Mouse (Mus musculus) 3134 (cell line): Measurements from ENCODE around the gene Med8.

Experiments used
- DNase-seq: peaks from one replicate; pipeline ENCODE4 v3.0.0-alpha.2; 2011; ENCODE audit warnings: low spot score; ENCODE audit not compliant: insufficient read length; ENCODE audit errors: extremely low read depth

Med8 gene

DNA sequence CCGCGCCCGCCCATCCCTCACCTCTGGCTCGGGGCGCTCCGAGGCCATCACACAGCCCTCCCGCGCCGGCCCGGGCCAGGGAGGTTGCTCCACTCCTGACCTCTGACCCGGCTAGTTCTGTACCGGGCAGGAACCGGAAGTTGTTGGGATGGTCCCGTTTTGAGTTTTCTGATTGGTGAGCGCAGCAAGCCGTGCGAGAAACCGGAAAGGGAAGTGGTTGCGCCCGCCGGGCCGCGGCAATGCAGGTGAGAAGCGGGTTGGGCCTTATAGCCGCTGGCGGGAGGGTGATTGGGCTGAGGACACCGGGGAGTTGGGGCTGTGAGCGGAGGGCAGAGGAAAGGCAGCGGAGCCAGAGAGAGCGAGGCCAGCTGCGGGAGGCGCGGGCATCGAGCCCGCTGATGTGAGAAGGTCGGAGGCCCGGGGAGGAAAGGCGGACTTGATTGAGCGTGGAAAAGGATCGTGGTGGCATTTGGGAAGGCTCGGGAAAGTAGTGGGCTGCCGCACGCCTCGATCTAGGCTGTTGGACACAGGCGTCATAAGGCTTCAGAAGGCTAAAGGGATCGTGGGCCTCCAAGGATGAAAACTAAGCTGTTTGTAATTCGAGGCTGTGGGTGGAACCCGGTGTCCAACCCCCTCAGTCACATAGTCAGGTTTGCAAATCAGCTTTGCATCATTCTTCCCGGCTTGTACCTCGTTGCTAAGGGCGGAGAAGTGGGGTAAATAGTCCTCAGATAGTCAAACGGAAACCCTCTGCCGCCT is at the start of gene Med8, which contains the start of gene Szt2:
Gene Med8, plus strand, starts transcription at position 196 of the 759 bp plus-strand sequence.
Gene Szt2, minus strand, starts transcription at position 132 of the 759 bp plus-strand sequence.
- DNase-seq: peak; percentile 90

DNA sequence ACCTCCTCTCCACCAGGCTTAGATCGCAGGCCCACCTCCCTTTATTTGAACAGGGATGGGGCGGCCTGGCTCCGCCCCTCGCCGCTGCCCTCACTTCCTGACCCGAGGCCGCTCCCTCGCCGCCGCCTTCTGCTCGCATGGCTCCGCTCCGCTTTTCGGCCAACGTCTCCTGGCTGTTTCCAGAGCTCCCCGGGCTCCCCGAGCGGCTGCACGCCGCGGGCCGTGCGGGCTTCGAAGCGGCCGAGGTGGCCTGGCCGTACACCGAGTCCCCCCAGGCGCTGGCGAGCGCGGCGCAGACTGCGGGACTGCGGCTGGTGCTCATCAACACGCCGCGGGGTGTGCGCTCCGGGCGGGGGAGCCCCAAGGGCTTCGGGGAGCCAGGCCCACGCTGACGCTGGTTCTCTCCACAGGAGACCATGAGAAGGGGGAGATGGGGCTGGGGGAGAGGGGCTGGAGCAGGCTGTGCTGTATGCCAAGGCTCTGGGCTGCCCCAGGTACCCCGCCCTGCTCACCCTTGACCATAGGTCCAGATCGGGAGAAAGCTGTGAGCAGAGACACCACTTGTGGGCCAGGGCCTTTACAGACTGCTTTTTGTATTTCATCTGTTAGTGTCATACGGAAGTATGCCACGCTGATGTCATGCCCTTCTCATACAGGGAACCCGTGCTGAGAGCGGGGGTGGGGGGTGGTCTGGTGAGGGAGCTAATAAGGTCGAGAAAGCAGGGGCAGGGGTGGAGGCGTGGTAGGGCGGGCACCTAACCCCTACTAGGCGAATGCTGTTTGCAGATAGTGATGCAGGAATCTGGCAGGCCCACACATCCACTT is 49.0 kb upstream of the Med8 start:
- no peak for DNase-seq

DNA sequence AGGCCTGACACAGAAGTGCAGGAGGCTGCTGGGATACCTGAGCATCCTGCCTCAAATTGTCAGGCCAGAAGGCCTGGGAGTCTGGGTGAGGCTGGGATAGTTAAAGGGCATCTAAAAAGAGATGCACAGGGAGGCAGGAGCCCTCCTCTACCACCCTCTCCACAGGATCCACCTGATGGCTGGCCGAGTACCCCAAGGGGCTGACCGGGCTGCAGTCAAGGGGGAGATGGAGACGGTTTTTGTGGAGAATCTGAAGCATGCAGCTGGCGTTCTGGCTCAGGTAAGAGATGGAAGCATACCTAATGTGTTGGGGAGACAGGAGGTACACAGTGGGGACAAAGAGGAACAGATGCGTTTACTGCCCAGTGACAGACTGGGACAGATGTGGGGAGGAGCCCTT is 47.7 kb upstream of the Med8 start:
- no peak for DNase-seq

DNA sequence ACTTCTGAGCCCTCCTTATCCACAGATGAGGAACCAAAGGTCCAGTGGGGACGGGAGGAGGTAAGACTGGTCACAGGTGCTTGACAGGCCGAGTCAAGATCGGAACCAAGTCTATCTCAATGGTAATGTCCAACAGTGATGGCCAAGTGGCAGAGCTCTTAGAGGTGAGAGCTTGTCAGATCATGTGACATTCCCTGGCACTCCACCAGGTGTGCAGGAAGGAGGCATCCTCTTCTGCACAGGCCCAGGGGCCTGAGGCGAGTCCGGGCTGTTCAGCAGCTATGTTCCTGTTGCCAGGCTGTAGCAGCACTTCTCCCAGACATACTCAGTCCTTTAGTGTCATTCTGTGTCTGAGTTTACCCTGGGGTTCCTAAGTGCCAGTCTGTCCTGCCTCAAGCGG is 46.3 kb upstream of the Med8 start:
- DNase-seq: no peak

DNA sequence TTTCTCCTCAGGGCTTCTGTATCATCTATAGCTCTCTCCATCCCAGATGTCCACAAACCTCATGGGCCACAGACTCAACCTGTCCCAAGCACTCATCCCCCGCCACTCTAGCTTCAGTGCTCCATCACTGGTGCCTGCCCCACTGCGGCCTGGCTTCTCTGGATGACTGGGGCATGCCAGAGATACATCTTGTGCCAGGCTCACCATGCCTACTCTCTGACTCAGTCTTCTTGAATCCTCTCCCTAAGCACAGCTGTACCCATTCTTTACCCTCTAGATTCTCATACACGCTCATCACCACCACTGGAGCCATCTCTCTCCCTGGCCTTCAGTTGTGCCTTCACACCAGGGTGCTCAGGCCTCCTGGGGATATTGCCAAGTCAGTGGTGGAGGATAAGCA is 45.2 kb upstream of the Med8 start:
- no peak for DNase-seq

DNA sequence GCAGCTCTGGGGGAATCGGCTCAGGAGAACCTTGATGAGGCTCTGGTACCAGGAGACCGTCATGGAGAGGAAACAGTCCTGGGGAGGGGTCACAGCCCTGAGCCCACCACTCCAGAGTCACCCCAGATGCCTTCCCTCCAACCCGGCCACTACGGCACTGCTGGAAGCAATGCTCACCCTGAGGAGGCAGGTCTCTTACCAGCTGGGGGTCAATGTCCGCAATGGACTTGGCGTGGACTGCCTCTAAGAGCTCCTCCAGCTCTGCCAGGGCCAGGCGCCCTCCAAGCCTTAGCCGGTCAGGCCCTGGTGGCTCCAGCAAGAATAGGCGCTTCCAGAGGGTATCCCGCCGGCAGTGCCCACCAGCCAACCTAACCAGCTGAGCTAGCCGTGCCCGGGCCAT is 44.5 kb upstream of the Med8 start:
- no peak for DNase-seq

DNA sequence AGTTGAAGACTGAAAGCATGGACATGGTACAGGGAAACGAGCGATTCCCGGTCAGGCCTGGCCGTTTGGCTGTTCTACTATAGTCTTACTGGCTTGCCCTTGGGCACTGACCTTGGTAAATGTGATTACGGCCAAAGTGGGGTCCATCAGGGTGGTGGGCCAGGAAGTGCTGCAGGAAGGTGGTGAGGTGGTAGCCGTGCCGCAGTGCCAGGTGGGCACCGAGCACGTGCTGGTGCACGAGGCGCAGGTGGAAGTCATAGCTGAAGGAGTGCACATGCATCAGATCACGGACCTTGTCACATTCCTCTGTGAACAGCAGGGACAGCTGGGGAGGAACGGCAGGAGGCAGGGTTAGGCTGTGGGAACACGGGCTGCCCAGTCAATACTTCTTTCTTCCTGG is 43.1 kb upstream of the Med8 start:
- DNase-seq: no peak

DNA sequence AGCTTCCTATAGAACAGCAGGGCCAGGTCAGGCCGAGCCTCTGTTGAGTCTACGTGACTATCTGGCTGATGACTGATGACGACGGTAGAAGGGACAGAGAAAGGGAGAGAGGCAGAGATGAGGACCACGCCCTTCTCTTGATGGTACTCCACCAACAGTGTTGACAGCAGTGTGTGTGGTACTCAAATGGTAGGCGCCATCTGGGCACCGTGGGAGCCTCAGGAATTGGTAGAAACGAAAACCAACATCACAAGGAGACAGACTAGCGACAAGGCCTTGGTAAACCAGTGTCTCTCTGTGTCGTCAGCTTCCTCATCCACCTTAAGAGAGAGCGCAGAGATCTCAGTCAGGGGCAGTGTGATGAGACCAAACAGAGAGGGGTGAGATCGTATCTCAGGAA is 41.6 kb upstream of the Med8 start:
- no peak for DNase-seq

DNA sequence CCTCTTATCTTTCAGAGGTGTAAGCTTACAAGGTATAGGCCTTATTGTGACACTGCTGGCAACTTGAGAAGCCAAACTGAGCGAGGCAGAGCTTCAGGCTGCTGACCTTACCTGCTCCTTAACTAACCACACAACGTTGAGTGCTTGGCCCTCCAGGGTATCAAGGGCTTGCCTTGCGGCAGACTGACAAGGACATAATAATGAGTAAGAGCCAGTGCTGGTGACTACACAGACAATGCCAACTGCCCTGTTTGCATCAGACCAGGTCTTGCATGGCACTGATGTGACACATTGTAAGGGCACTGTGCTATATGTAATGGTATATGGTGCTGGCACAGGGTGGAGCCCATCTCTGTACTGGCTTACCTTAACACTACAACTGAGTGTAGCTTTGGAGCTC is 40.5 kb upstream of the Med8 start:
- no peak for DNase-seq

DNA sequence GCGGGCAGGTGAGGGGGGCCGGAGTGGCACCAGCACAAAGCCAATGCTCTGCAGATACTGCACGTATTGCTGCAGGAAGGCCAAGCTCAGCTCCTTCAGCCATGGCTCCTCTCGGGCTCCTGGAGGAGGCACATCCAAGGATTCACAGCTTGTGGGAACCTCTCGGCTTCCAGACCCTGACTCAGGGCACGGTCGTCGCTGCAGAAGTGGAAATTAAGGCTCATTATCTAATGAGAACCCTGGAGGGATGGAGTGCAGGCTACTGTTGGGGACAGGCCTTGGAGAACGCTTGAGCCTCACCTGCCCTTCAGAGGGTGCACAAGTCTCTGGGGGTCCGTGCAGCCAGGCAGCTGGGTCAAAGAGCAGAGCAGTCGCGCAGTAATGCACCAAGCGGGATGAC is 37.3 kb upstream of the Med8 start:
- DNase-seq: no peak

DNA sequence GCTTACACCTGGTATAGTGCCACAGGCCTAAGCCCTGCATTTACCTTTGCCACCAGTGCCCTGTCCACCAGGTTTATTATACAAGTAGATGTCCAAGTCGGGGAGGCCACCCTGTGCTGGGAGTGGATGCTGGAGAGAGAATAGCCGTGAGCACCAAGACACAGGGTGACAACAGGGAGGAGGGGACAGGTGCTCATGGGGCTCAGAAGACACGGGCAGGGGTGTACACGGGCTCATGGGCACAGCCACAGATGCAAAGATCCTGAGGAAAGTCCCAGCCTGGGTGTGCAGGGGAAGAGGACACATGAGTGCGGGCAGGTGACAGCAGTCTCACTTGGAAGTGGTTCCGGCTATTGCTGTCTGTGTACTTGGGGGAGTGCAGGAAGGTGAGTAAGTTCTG is 33.1 kb upstream of the Med8 start:
- DNase-seq: no peak

DNA sequence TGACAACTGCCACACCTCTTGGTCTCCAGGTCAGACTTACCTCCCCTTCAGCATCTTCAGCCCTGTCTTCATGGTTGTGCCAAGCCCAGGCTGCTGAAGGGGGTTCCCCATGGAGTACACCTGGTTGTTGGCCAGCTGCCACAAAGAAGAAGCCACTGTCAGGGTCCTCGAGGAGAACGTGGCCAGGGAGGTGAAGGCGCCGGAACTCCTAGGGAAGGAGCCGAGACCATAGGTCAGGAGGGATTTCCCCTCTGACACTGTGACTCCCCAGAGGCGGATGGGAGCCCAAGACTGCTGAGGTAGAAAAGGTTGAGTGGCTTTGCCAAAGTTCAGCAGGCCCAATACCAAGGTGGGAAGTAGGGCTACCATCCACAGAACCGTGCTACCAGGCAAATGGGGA is 25.9 kb upstream of the Med8 start:
- DNase-seq: no peak

DNA sequence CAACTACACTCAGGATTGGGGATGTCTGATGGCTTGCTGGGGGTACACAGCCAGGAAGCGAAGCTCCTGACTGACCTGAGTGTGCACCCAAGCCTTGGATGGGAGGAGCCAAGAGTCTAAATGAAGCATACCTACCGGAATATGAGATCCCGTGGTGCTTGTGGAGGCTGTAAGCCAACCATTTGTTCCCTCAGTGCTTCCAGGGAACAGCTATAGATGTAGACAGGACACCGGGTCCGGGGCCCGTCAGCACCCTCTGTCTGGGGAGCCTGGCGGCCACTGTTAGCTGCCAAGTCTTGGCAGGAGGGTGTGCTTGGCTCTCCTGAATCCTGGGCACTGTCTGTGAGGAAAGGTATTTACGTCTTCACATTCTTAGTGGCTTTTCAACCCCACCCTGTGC is 21.8 kb upstream of the Med8 start:
- DNase-seq: no peak

DNA sequence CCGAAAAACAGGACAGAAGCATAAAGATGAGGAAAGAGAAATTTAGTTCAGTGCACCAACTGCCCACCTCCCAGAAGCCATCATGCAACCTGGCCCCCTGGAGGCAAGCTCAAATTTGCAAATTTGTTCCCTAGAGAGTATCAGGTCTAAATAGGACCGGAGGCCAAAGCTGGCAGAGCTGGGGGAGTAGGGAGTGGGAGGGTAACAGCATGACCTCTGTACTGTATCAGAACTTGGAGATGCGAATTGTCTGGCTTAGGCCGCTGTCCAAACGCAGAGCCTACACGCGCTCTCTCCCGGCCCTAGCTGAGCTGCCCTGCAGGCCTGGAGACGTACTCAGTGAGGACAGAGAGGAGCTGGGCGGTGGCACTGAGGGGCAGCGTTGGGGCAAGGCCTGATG is 19.0 kb upstream of the Med8 start:
- no peak for DNase-seq

DNA sequence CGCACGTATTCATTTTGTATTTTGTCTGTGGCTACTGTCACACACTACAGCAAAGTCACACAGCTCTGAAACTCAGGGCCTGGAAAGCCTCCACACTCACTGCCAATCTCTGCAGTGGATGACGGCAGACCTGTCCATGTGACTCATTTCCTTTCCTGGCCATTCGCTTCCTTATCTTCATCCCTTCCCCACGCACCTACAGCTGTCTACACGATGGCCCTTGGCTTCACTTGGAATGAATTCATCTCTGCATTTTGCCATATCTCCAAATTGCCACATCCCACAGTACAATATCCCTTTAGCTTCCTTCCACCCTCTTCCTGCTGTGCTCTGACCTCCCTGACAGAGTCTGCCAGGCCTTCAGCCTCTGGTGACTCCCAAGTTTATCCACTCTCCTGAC is 14.6 kb upstream of the Med8 start:
- DNase-seq: no peak

DNA sequence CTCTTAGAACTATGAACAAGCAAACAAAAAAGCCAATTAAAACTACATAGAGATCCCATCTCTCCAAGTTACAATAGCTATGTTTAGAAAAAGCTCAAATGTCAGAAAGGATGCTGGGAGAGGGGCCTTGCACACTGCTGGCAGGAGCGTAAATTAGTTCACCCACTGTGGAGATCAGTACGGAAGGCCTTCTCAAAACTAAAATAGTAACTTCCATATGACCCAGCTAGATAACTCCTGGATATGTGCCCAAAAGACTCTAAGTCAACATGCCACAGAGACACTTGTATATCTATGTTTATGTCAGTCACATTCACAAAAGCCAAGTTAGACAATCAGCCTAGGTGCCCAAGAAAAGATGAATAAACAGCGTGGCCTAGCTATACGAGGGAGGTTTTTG is 13.8 kb upstream of the Med8 start:
- DNase-seq: no peak

DNA sequence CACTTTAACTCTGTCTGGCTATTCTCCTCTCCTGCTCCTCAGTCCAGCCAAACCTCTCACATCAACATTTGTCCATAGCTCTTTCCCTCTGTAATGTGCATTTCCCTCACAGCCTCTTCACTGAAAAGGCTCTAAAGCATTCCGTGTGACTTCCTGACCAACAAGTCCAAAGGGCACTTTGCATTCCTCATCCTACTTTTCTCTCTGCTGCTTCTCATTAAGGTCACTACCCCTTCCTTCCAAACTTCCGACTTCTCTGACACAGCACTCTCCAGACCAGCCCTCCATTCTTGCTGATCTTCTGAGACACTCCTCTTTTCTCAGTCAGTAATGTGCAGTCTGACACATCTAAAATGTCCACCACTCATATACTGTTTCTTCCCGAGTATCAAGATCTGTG is 12.7 kb upstream of the Med8 start:
- DNase-seq: no peak

DNA sequence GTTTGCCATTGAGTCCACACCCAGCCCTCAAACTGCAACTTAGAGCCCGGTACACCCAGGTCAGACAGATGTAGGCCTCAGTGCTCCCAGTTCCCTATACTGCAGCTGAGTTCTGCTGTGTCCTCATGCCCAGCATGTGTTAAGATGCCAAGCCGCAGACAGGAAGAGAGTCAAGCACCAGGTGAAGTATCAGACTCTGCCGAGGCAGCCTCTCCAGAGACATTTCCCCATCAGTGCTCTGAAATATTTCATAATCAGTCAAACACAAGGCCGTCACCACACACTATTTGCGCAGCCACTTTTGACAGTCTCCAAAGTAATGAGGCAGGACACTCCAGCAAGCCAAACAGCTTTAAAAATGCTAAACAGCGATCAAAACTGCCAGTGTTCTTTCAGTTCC is 10.7 kb upstream of the Med8 start:
- no peak for DNase-seq

DNA sequence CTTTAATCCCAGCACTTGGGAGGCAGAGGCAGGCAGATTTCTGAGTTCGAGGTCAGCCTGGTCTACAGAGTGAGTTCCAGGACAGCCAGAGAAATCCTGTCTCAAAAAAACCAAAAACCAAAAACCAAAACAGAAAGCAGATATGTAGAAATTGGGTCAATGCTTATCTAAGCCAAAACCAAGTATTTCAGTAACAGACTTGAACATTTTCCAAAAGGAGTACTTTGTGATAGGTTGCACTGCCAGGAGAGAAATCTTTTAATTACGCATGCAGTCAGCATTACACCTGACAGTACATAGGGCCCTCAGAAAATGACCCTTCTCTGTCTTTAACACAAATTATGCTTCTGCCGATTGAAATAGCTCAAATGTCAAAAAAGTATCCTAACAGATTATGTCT is 7.7 kb upstream of the Med8 start:
- DNase-seq: no peak

DNA sequence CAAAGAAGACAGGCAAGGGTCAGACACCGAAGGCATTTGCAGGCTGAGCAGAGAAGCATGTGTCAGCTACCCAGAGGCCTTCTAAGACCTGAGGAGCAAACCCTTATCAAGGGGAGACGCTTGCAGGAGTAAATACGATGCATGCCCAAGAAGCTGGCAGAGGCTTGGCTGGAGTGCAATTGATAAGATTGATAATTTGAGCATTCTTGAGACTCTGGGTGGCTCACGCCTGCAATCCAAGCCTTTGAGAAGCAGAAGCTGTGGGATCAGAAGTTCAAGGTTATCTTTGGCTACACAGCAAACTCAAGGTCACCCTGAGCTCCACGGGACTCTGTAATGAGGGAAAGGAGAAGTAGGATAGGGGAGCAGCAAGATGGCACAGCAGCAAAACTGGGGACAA is 7.2 kb upstream of the Med8 start:
- no peak for DNase-seq

DNA sequence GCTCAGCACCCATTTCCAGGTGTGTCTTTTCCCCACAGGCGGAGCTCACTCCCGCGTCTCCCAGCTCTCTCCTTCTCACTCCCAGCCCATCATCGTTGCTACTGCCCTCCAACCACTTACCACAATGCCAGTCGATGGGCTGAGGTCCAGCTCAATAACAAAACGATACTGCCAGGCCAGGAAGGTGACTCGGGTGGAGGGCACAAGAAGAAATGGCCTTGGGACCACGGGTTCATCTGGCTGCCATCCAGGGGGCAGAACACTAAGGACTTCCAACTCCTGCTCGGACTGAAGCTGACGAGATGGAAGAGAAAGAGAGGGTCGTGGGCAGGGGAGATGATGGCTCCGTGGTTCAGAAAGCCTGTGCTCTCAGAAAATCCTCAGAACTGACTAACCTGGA is 6.4 kb upstream of the Med8 start:
- no peak for DNase-seq

DNA sequence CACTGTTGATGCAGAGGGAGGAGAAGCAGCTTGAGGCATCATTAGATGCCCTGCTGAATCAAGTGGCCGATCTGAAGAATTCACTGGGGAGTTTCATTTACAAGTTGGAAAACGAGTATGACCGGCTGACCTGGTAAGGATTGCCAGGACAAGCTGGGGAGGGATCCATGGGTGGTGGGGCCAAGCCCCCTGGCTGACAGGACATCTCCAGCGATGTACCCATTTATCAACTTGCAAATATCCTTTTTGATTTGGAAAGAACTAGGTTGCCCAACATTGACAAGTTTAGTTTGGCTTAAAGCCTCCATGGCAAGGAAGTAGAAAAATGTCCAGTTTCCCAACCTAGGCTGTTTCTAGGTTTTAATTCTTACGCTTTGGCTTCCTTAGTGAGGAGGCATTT is 1.7 kb downstream of the Med8 start:
- no peak for DNase-seq
